Mouse (Mus musculus) lung, adult 2 months (tissue): ENCODE data around the gene Bsg.

Source experiments
- CTCF ChIP-seq: fragments of 200-500 bp; IDR thresholded peaks from 2 replicates; pipeline ENCODE4 v1.5.1; 2011; ENCODE audit warnings: mild to moderate bottlenecking, low read length, control low read depth; ENCODE audit not compliant: insufficient read depth
- POLR2A ChIP-seq: fragments of 200-500 bp; IDR thresholded peaks from 2 replicates; pipeline ENCODE4 v1.6.1; 2011; ENCODE audit warnings: low read depth, mild to moderate bottlenecking, control low read depth, low read length, borderline replicate concordance; ENCODE audit errors: extremely low read depth

DNA sequence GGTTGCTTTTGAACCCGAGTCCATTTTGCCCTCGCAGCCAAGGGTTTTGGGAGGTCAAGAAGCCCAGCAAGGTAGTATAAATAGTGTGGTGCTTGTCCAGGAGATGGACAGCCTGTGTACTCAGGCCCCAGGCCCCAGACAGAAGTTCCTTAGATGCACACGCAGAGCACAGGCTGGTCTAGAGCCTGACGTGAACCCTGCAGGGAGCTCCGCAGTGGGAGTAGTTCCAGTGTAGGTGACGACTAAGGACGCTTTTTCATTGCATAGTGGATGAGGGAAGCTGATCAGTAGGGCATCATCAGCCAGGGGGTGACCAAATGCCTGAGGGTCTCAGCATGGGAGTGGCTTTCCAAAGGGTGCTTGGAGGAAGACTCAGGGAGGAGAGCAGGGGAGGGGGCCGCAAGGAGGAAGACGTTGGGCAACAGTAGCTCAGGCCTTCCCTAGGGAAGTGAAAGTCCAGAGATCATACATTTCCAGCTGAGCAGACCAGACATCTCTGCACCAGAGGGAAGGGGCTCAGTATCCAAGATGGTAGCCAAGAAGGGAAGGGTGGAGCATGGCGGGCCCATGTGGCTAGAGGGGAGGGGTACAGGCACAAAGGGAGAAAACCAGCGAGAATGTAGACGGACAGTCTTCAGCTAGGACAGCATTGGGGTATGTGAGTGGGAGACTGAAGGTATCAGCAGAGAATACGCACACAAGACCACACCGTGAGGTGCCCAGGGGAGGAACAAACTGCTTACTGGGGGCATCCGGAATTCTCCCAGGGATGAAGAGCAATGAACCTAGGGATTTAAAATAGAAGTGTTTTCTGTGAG is 34.0 kb upstream of the Bsg start:
- TF ChIP-seq CTCF (no peak), POLR2A (no peak)
